Mouse (Mus musculus): ENCODE measurements around the gene AC124502.3. TPM values are rescaled to one million over a fixed set of nuclear protein-coding genes. Genes with fewer than 3 reads are reported as not detected.

Gene AC124502.3
- polyA plus RNA-seq, 1 experiment from 2014 or later = 4.4 TPM

- Histone ChIP-seq H3K9me3 (no peaks in the 10 kb centered on the region), H3K36me3 (no peaks in the 10 kb centered on the region), H3K4me1 (peaks cover 48% of the 10 kb centered on the region), H3K9ac (replicated peaks) (peak overlapping the region; percentile 64), H3K4me2 (replicated peaks) (peak overlapping the region; percentile 86), H3K4me3 (peak overlapping the region; percentile 46), H3K27ac (replicated peaks) (no peak overlapping the region), H3K27me3 (peaks cover 70% of the 10 kb centered on the region)
- no peak for ATAC-seq (ENCODE audit: low FRiP score, low read depth)
- WGBS = 9% methylated on average over 15 of the region's 15 CpGs
These were observed 28.5 kb downstream of the AC124502.3 start for GRCm38 (mm10) chr19:5067040-5067799.

GRCm38 (mm10) chr19:5067867-5068569 lies 29.3 kb downstream of the AC124502.3 start, which contains the start of gene Cd248:
Cd248 (plus strand) TSS chr19:5068078.
- H3K36me3 ChIP-seq = no peaks in the 10 kb centered on the region
- no peaks in the 10 kb centered on the region for H3K9me3 ChIP-seq
- peak within 1 kb of the TSS; percentile 22; the same call in 1 of the 2 replicates for H3K27ac ChIP-seq (replicated peaks)
- WGBS = 2% methylated on average over 53 of the region's 56 CpGs
- peak within 1 kb of the TSS; percentile 46 for H3K4me3 ChIP-seq
- H3K4me1 ChIP-seq = peaks cover 56% of the 10 kb centered on the region
- peak within 1 kb of the TSS; percentile 64 for H3K9ac ChIP-seq (replicated peaks)
- peaks cover 70% of the 10 kb centered on the region for H3K27me3 ChIP-seq
- peak within 1 kb of the TSS; percentile 86 for H3K4me2 ChIP-seq (replicated peaks)
- ATAC-seq (ENCODE audit: low FRiP score, low read depth) = peak; percentile 10; the same call in 1 of the 2 replicates

- no peaks in the 10 kb centered on the region for H3K36me3 ChIP-seq
- H3K27ac ChIP-seq (replicated peaks) = no peak overlapping the region
- peak overlapping the region; percentile 86 for H3K4me2 ChIP-seq (replicated peaks)
- H3K4me3 ChIP-seq = peak overlapping the region; percentile 46
- H3K4me1 ChIP-seq = peaks cover 57% of the 10 kb centered on the region
- 42% methylated on average over 21 of the region's 21 CpGs for WGBS
- H3K9ac ChIP-seq (replicated peaks) = peak overlapping the region; percentile 64
- ATAC-seq (ENCODE audit: low FRiP score, low read depth) = no peak
- no peaks in the 10 kb centered on the region for H3K9me3 ChIP-seq
- H3K27me3 ChIP-seq = peaks cover 74% of the 10 kb centered on the region
These were observed 30.0 kb downstream of the AC124502.3 start for GRCm38 (mm10) chr19:5068570-5069234.

GRCm38 (mm10) chr19:5069486-5069885 lies 30.8 kb downstream of the AC124502.3 start:
- no peak overlapping the region for H3K9ac ChIP-seq (replicated peaks)
- no peak overlapping the region; the same call in 1 of the 2 replicates for H3K4me2 ChIP-seq (replicated peaks)
- H3K4me1 ChIP-seq = peaks cover 57% of the 10 kb centered on the region
- no peak for ATAC-seq (ENCODE audit: low FRiP score, low read depth)
- H3K27ac ChIP-seq (replicated peaks) = no peak overlapping the region
- no peaks in the 10 kb centered on the region for H3K9me3 ChIP-seq
- peaks cover 82% of the 10 kb centered on the region for H3K27me3 ChIP-seq
- no peak overlapping the region for H3K4me3 ChIP-seq
- WGBS = 88% methylated on average over 5 of the region's 5 CpGs
- H3K36me3 ChIP-seq = no peaks in the 10 kb centered on the region

GRCm38 (mm10) chr19:5069978-5070377 lies 31.3 kb downstream of the AC124502.3 start:
- Histone ChIP-seq H3K27ac (replicated peaks) (no peak overlapping the region), H3K36me3 (no peaks in the 10 kb centered on the region), H3K4me2 (replicated peaks) (peak overlapping the region; percentile 17; the same call in 1 of the 2 replicates), H3K9ac (replicated peaks) (no peak overlapping the region), H3K4me3 (no peak overlapping the region), H3K27me3 (peaks cover 82% of the 10 kb centered on the region), H3K9me3 (no peaks in the 10 kb centered on the region), H3K4me1 (peaks cover 57% of the 10 kb centered on the region)
- no peak for ATAC-seq (ENCODE audit: low FRiP score, low read depth)
- 76% methylated on average over 7 of the region's 7 CpGs for WGBS

GRCm38 (mm10) chr19:5071077-5071476 lies 32.4 kb downstream of the AC124502.3 start:
- Histone ChIP-seq H3K27ac (replicated peaks) (peak overlapping the region; percentile 66), H3K27me3 (peaks cover 76% of the 10 kb centered on the region), H3K9ac (replicated peaks) (peak overlapping the region; percentile 54), H3K9me3 (no peaks in the 10 kb centered on the region), H3K4me2 (replicated peaks) (peak overlapping the region; percentile 67), H3K4me3 (peak overlapping the region; percentile 40), H3K4me1 (peaks cover 57% of the 10 kb centered on the region), H3K36me3 (no peaks in the 10 kb centered on the region)
- no peak for ATAC-seq (ENCODE audit: low FRiP score, low read depth)
- WGBS = 7% methylated on average over 11 of the region's 11 CpGs

GRCm38 (mm10) chr19:5071545-5072369 lies 33.1 kb downstream of the AC124502.3 start:
- Histone ChIP-seq H3K27ac (replicated peaks) (peak overlapping the region; percentile 66), H3K9me3 (no peaks in the 10 kb centered on the region), H3K4me1 (peaks cover 57% of the 10 kb centered on the region), H3K4me2 (replicated peaks) (peak overlapping the region; percentile 67), H3K9ac (replicated peaks) (peak overlapping the region; percentile 54), H3K36me3 (no peaks in the 10 kb centered on the region), H3K27me3 (peaks cover 69% of the 10 kb centered on the region), H3K4me3 (peak overlapping the region; percentile 40)
- 1% methylated on average over 39 of the region's 40 CpGs for WGBS
- ATAC-seq (ENCODE audit: low FRiP score, low read depth) = peak; percentile 85

- H3K4me3 ChIP-seq = peak overlapping the region; percentile 40
- H3K4me2 ChIP-seq (replicated peaks) = peak overlapping the region; percentile 67
- WGBS = 3% methylated on average over 20 of the region's 20 CpGs
- peaks cover 49% of the 10 kb centered on the region for H3K4me1 ChIP-seq
- H3K27ac ChIP-seq (replicated peaks) = 0 out of 2 replicates have a peak overlapping the region, but pooled peaks have one; percentile 66
- H3K9me3 ChIP-seq = no peaks in the 10 kb centered on the region
- H3K27me3 ChIP-seq = peaks cover 61% of the 10 kb centered on the region
- peak overlapping the region; percentile 54 for H3K9ac ChIP-seq (replicated peaks)
- peak; percentile 11 for ATAC-seq (ENCODE audit: low FRiP score, low read depth)
- H3K36me3 ChIP-seq = no peaks in the 10 kb centered on the region
These were observed 33.8 kb downstream of the AC124502.3 start for GRCm38 (mm10) chr19:5072389-5073019.

GRCm38 (mm10) chr19:5073028-5073427 lies 34.3 kb downstream of the AC124502.3 start:
- H3K36me3 ChIP-seq = no peaks in the 10 kb centered on the region
- ATAC-seq (ENCODE audit: low FRiP score, low read depth) = peak; percentile 17; the same call in 1 of the 2 replicates
- H3K27ac ChIP-seq (replicated peaks) = no peak overlapping the region
- WGBS = 2% methylated on average over 15 of the region's 15 CpGs
- no peaks in the 10 kb centered on the region for H3K9me3 ChIP-seq
- H3K4me2 ChIP-seq (replicated peaks) = peak overlapping the region; percentile 67
- H3K27me3 ChIP-seq = peaks cover 56% of the 10 kb centered on the region
- peaks cover 44% of the 10 kb centered on the region for H3K4me1 ChIP-seq
- H3K9ac ChIP-seq (replicated peaks) = no peak overlapping the region
- H3K4me3 ChIP-seq = peak overlapping the region; percentile 40

GRCm38 (mm10) chr19:5073518-5073917 lies 34.8 kb downstream of the AC124502.3 start:
- no peak overlapping the region for H3K4me3 ChIP-seq
- WGBS = 51% methylated on average over 5 of the region's 5 CpGs
- no peak for ATAC-seq (ENCODE audit: low FRiP score, low read depth)

GRCm38 (mm10) chr19:5079279-5079678 lies 40.6 kb downstream of the AC124502.3 start:
- Histone ChIP-seq H3K36me3 (no peaks in the 10 kb centered on the region), H3K4me3 (no peak overlapping the region), H3K4me1 (no peaks in the 10 kb centered on the region), H3K27ac (replicated peaks) (no peak overlapping the region), H3K27me3 (peaks cover 64% of the 10 kb centered on the region), H3K9ac (replicated peaks) (no peak overlapping the region), H3K9me3 (no peaks in the 10 kb centered on the region), H3K4me2 (replicated peaks) (no peak overlapping the region)
- WGBS = 95% methylated on average over 1 of the region's 1 CpGs
- no peak for ATAC-seq (ENCODE audit: low FRiP score, low read depth)

More at GRCm38 (mm10) chr19:5073518-5073917, 34.8 kb downstream of the AC124502.3 start:
- H3K4me1 ChIP-seq = peaks cover 39% of the 10 kb centered on the region
- no peak overlapping the region for H3K4me2 ChIP-seq (replicated peaks)
- H3K27me3 ChIP-seq = peaks cover 55% of the 10 kb centered on the region
- no peaks in the 10 kb centered on the region for H3K36me3 ChIP-seq
- no peaks in the 10 kb centered on the region for H3K9me3 ChIP-seq
- no peak overlapping the region for H3K9ac ChIP-seq (replicated peaks)
- no peak overlapping the region for H3K27ac ChIP-seq (replicated peaks)

All from midbrain, embryonic 12.5 days (tissue).